Mouse (Mus musculus) kidney, adult 9 months (tissue): ENCODE results near the gene Nav1.

Source experiments
- DNase-seq: peaks from one replicate; pipeline ENCODE4 v3.0.0; 2022

Nav1 gene

GRCm38 (mm10) chr1:135481656-135482055, 125.4 kb downstream of the Nav1 start:
- DNase-seq = no peak

GRCm38 (mm10) chr1:135480815-135481214, 126.3 kb downstream of the Nav1 start:
- no peak for DNase-seq

- no peak for DNase-seq
Observed at GRCm38 (mm10) chr1:135475571-135475895, 131.6 kb downstream of the Nav1 start.

GRCm38 (mm10) chr1:135474861-135475570, 132.1 kb downstream of the Nav1 start:
- DNase-seq = no peak

- DNase-seq = no peak
Observed at GRCm38 (mm10) chr1:135472536-135472935, 134.6 kb downstream of the Nav1 start.

- DNase-seq = no peak
Observed at GRCm38 (mm10) chr1:135471742-135472141, 135.4 kb downstream of the Nav1 start.

- no peak for DNase-seq
Observed at GRCm38 (mm10) chr1:135470546-135470945, 136.5 kb downstream of the Nav1 start.

GRCm38 (mm10) chr1:135467462-135467861, 139.6 kb downstream of the Nav1 start:
- DNase-seq = no peak

- no peak for DNase-seq
Observed at GRCm38 (mm10) chr1:135466935-135467334, 140.2 kb downstream of the Nav1 start.

GRCm38 (mm10) chr1:135465734-135466133, 141.4 kb downstream of the Nav1 start:
- DNase-seq = no peak

GRCm38 (mm10) chr1:135462736-135463135, 144.4 kb downstream of the Nav1 start:
- no peak for DNase-seq

- DNase-seq = peak; percentile 48
Observed at GRCm38 (mm10) chr1:135462304-135462703, 144.8 kb downstream of the Nav1 start.

- DNase-seq = peak; percentile 58
Observed at GRCm38 (mm10) chr1:135461097-135461730, 145.9 kb downstream of the Nav1 start.

- no peak for DNase-seq
Observed at GRCm38 (mm10) chr1:135460521-135460920, 146.6 kb downstream of the Nav1 start.

- no peak for DNase-seq
Observed at GRCm38 (mm10) chr1:135457860-135458259, 149.2 kb downstream of the Nav1 start.

GRCm38 (mm10) chr1:135452259-135452658, 154.8 kb downstream of the Nav1 start:
- DNase-seq = peak; percentile 36

- DNase-seq = no peak
Observed at GRCm38 (mm10) chr1:135451419-135451818, 155.7 kb downstream of the Nav1 start.

GRCm38 (mm10) chr1:135449876-135450275, 157.2 kb downstream of the Nav1 start:
- no peak for DNase-seq

- DNase-seq = no peak
Observed at GRCm38 (mm10) chr1:135448940-135449339, 158.2 kb downstream of the Nav1 start.

- DNase-seq = no peak
Observed at GRCm38 (mm10) chr1:135443506-135443905, 163.6 kb downstream of the Nav1 start.

- DNase-seq = no peak
Observed at GRCm38 (mm10) chr1:135441861-135442260, 165.2 kb downstream of the Nav1 start.

GRCm38 (mm10) chr1:135440986-135441385, 166.1 kb downstream of the Nav1 start:
- DNase-seq = no peak

- DNase-seq = no peak
Observed at GRCm38 (mm10) chr1:135438801-135439200, 168.3 kb downstream of the Nav1 start.

- DNase-seq = no peak
Observed at GRCm38 (mm10) chr1:135435823-135436222, 171.3 kb downstream of the Nav1 start.

GRCm38 (mm10) chr1:135430669-135431017, 176.5 kb downstream of the Nav1 start:
- DNase-seq = no peak
